Mouse (Mus musculus) ES-E14 (cell line): ENCODE data around the gene Il10rb. TPM values are rescaled to one million over a fixed set of nuclear protein-coding genes. Genes with fewer than 3 reads are reported as not detected.

Experiments
- DNase-seq: peaks from one replicate; pipeline ENCODE4 v3.0.0-alpha.2; 2013; ENCODE audit warnings: low read depth, low spot score
- H3K27ac ChIP-seq: 2 replicates; pipeline ENCODE4 v1.5.1; 2012; ENCODE audit warnings: low read depth, mild to moderate bottlenecking, low read length, moderate library complexity, mixed read lengths; ENCODE audit not compliant: poor library complexity, insufficient read depth, severe bottlenecking
- H3K36me3 ChIP-seq: 2 replicates; pipeline ENCODE4 v1.6.1; 2012; ENCODE audit warnings: mild to moderate bottlenecking, low read length, moderate library complexity, mixed read lengths; ENCODE audit not compliant: control insufficient read depth, poor library complexity, insufficient read depth, severe bottlenecking
- H3K4me1 ChIP-seq, 2 experiments: fragments of 150-350 bp in 1 of 2; sonication (generic) in 1 of 2; 2 replicates each; pipeline ENCODE4 v1.6.1; 2012; ENCODE audit warnings: low read length in 2 of 2, mild to moderate bottlenecking in 1 of 2, mixed read lengths in 1 of 2; ENCODE audit not compliant: control insufficient read depth in 2 of 2, insufficient read depth in 2 of 2, poor library complexity in 1 of 2
- H3K4me3 ChIP-seq, 2 experiments: fragments of 150-350 bp in 1 of 2; sonication (generic) in 1 of 2; 2 replicates each; pipeline ENCODE4 v1.5.1; 2012; ENCODE audit warnings: low read length in 2 of 2, low read depth in 1 of 2, mild to moderate bottlenecking in 1 of 2, mixed read lengths in 1 of 2; ENCODE audit not compliant: insufficient read depth in 1 of 2, poor library complexity in 1 of 2, severe bottlenecking in 1 of 2
- H3K9ac ChIP-seq: 2 replicates; pipeline ENCODE4 v1.6.1; 2012; ENCODE audit warnings: low read depth, mild to moderate bottlenecking, low read length, mixed read lengths; ENCODE audit not compliant: poor library complexity, insufficient read depth, severe bottlenecking
- H3K9me3 ChIP-seq: fragments of 150-350 bp; sonication (generic); 2 replicates; pipeline ENCODE4 v1.6.1; 2012; ENCODE audit warnings: low read depth, mild to moderate bottlenecking, low read length; ENCODE audit not compliant: control insufficient read depth, insufficient read depth
- CHD2 ChIP-seq: IDR thresholded peaks from 2 replicates; pipeline ENCODE4 v1.6.1; 2014; ENCODE audit warnings: mild to moderate bottlenecking, low read depth, low read length, inconsistent platforms
- HCFC1 ChIP-seq: IDR thresholded peaks from 2 replicates; pipeline ENCODE4 v1.6.1; 2012; ENCODE audit warnings: low read length, inconsistent platforms, borderline replicate concordance; ENCODE audit not compliant: insufficient read depth
- MAFK ChIP-seq: IDR thresholded peaks from 2 replicates; pipeline ENCODE4 v1.6.1; 2014; ENCODE audit warnings: mild to moderate bottlenecking, low read depth, low read length, inconsistent platforms; ENCODE audit not compliant: insufficient read depth
- ZC3H11A ChIP-seq: IDR thresholded peaks from 2 replicates; pipeline ENCODE4 v1.6.1; 2012; ENCODE audit warnings: low read depth, mild to moderate bottlenecking, inconsistent platforms, low read length, borderline replicate concordance
- ZNF384 ChIP-seq: IDR thresholded peaks from 2 replicates; pipeline ENCODE4 v1.6.1; 2012; ENCODE audit warnings: low read depth, low read length, inconsistent platforms
- in situ Hi-C, 2 experiments: fragments of 600-800 bp; cut with MboI; formaldehyde crosslinking; loops; one replicate each; pipeline ENCODE4 v1.15.1; 2025; ENCODE audit warnings: low sequenced_read_pairs in 2 of 2, inconsistent platforms in 1 of 2; ENCODE audit not compliant: unreplicated experiment in 2 of 2
- total RNA-seq: library from RNA; depleted of rRNA; stranded (reverse); fragments of 300-350 nt; gene quantifications from 2 replicates; pipeline ENCODE4 v1.2.3, GENCODE M21; 2012

Gene Il10rb
- total RNA-seq, 1 experiment, result 3.4 TPM

- no peak for DNase-seq
- TF ChIP-seq CHD2, result no peak
- TF ChIP-seq ZNF384, result no peak
- no peak for TF ChIP-seq MAFK
- TF ChIP-seq HCFC1, result no peak
- TF ChIP-seq ZC3H11A, result no peak
- no peak overlapping the region for H3K4me3 ChIP-seq
- H3K4me1 ChIP-seq, result 0 out of 4 replicates have a peak, but pooled peaks cover 0 to 2% of the 10 kb centered on the region in 2 experiments
- H3K9ac ChIP-seq, result no peak overlapping the region
- no peak overlapping the region for H3K27ac ChIP-seq
- in situ Hi-C loops, result no loop called here
- no peaks in the 10 kb centered on the region for H3K9me3 ChIP-seq
- no peaks in the 10 kb centered on the region for H3K36me3 ChIP-seq
Observed at GRCm38 (mm10) chr16:91416938-91417337, 11.0 kb downstream of the Il10rb start.

DNA sequence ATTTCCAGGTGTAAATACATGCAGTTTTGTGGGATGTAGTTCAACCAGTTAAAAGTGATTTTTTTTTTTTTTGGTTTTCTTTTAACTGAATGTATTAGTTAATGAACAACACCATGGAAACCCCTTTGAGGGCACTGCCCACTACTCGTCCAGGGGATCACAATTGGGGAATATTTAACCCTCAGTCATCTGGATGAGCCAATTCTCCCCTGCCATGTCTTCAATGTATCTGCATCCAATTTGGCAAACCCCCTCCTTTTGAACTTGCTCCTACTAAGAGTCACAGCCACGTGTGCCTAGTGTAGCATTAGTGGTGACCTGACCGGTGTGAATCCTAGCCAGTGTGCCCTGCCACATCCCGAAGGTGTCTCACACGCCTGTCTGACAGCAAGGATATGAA is 12.6 kb downstream of the Il10rb start:
- no peak for DNase-seq
- Histone ChIP-seq H3K36me3 (no peaks in the 10 kb centered on the region), H3K4me3 (no peak overlapping the region), H3K4me1 (no peaks in the 10 kb centered on the region), H3K9ac (no peak overlapping the region), H3K9me3 (no peaks in the 10 kb centered on the region), H3K27ac (no peak overlapping the region)
- no peak for TF ChIP-seq MAFK
- no peak for TF ChIP-seq ZC3H11A
- TF ChIP-seq CHD2, result no peak
- TF ChIP-seq HCFC1, result no peak
- no peak for TF ChIP-seq ZNF384
- in situ Hi-C loops, result no loop called here

DNA sequence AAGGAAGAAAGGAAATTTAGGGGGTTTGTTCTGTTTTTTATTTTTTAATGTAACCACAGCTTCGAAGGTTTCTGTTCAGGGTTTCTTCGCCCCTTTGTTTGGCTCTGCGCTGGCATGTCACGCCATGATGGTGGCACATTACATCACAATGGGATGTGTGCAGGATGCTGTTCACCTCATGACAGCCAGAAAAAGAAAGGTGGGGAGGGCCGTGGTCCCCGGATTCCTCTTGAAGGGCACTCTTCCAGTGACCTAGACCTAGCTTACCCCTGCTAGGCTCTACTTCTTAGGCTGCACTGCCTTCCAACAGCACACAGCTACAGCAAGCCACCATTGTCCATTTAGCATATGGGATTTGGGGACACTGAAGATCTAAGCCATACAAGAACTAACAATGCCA is 19.9 kb downstream of the Il10rb start:
- Histone ChIP-seq H3K9ac (no peak overlapping the region), H3K36me3 (no peaks in the 10 kb centered on the region), H3K4me1 (peaks cover 0 to 2% of the 10 kb centered on the region in 2 experiments; a peak in 2 of 4 replicates), H3K27ac (no peak overlapping the region), H3K4me3 (no peak overlapping the region), H3K9me3 (no peaks in the 10 kb centered on the region)
- in situ Hi-C loops, result no loop called here
- TF ChIP-seq CHD2 (no peak), MAFK (no peak)
- DNase-seq, result no peak

GRCm38 (mm10) chr16:91426586-91426985 is 20.6 kb downstream of the Il10rb start:
- DNase-seq, result no peak
- Histone ChIP-seq H3K4me1 (peaks cover 0 to 2% of the 10 kb centered on the region in 2 experiments; a peak in 2 of 4 replicates), H3K9me3 (no peaks in the 10 kb centered on the region), H3K36me3 (no peaks in the 10 kb centered on the region), H3K4me3 (no peak overlapping the region), H3K27ac (no peak overlapping the region), H3K9ac (no peak overlapping the region)
- no peak for TF ChIP-seq MAFK
- TF ChIP-seq ZC3H11A, result no peak
- no peak for TF ChIP-seq ZNF384
- TF ChIP-seq CHD2, result no peak
- no peak for TF ChIP-seq HCFC1
- in situ Hi-C loops, result no loop called here

- no peaks in the 10 kb centered on the region for H3K36me3 ChIP-seq
- in situ Hi-C loops, result no loop called here
- H3K9me3 ChIP-seq, result no peaks in the 10 kb centered on the region
- TF ChIP-seq HCFC1, result no peak
- no peak for TF ChIP-seq ZC3H11A
- no peak for TF ChIP-seq MAFK
- no peak for TF ChIP-seq CHD2
- no peak for TF ChIP-seq ZNF384
- H3K27ac ChIP-seq, result no peak overlapping the region
- no peak overlapping the region for H3K4me3 ChIP-seq
- DNase-seq, result no peak
- H3K4me1 ChIP-seq, result peaks cover 0 to 2% of the 10 kb centered on the region in 2 experiments; a peak in 2 of 4 replicates
- H3K9ac ChIP-seq, result no peak overlapping the region
Observed at GRCm38 (mm10) chr16:91427461-91427860, 21.5 kb downstream of the Il10rb start.
